Mouse (Mus musculus): ENCODE results near the gene Gm28710. TPM values are rescaled to one million over a fixed set of nuclear protein-coding genes. Genes with fewer than 3 reads are reported as not detected.

The Gm28710 gene
- not detected in 2 replicates for polyA plus RNA-seq (2015; fragmentation: Nextera tagmentation; extraction: Ambion mirVana)

- no peak for ATAC-seq
- no peak within 1 kb of the TSS for H3K4me3 ChIP-seq (replicated peaks; ENCODE audit: low read length)
- H3K27ac ChIP-seq (ENCODE audit: low read length), result no peak within 1 kb of the TSS
- H3K27me3 ChIP-seq (replicated peaks; ENCODE audit: control insufficient read depth, insufficient read depth, low read length), result no peaks in the 10 kb centered on the region
- no peak within 1 kb of the TSS for H3K4me2 ChIP-seq (ENCODE audit: low read length)
- 89% methylated on average over 4 of the region's 4 CpGs for whole genome bisulfite sequencing
- H3K4me1 ChIP-seq (replicated peaks; ENCODE audit: control insufficient read depth, insufficient read depth, low read length), result no peaks in the 10 kb centered on the region
- no peaks in the 10 kb centered on the region for H3K9me3 ChIP-seq (ENCODE audit: control insufficient read depth, low read length)
- no peaks in the 10 kb centered on the region for H3K36me3 ChIP-seq (ENCODE audit: control insufficient read depth, insufficient read depth)
- H3K9ac ChIP-seq (replicated peaks; ENCODE audit: low read depth, low read length), result no peak within 1 kb of the TSS
Observed at GRCm38 (mm10) chr5:16791243-16791860, at the start of gene Gm28710. Gene Gm28710 (plus strand): TSS chr5:16791810.

- no peak overlapping the region for H3K27ac ChIP-seq (ENCODE audit: low read length)
- WGBS, result 66% methylated on average over 2 of the region's 2 CpGs
- no peak overlapping the region for H3K9ac ChIP-seq (replicated peaks; ENCODE audit: low read depth, low read length)
- no peak overlapping the region for H3K4me2 ChIP-seq (ENCODE audit: low read length)
- no peak overlapping the region for H3K4me3 ChIP-seq (replicated peaks; ENCODE audit: low read length)
- H3K9me3 ChIP-seq (ENCODE audit: control insufficient read depth, low read length), result no peaks in the 10 kb centered on the region
- no peaks in the 10 kb centered on the region for H3K4me1 ChIP-seq (replicated peaks; ENCODE audit: control insufficient read depth, insufficient read depth, low read length)
- H3K27me3 ChIP-seq (replicated peaks; ENCODE audit: control insufficient read depth, insufficient read depth, low read length), result no peaks in the 10 kb centered on the region
- no peaks in the 10 kb centered on the region for H3K36me3 ChIP-seq (ENCODE audit: control insufficient read depth, insufficient read depth)
- no peak for ATAC-seq
Observed at GRCm38 (mm10) chr5:16777176-16777575, 14.4 kb upstream of the Gm28710 start.

GRCm38 (mm10) chr5:16778610-16779172, 12.9 kb upstream of the Gm28710 start:
- Histone ChIP-seq H3K4me1 (replicated peaks; ENCODE audit: control insufficient read depth, insufficient read depth, low read length) (no peaks in the 10 kb centered on the region), H3K4me2 (ENCODE audit: low read length) (no peak overlapping the region), H3K27ac (ENCODE audit: low read length) (no peak overlapping the region), H3K36me3 (ENCODE audit: control insufficient read depth, insufficient read depth) (no peaks in the 10 kb centered on the region), H3K4me3 (replicated peaks; ENCODE audit: low read length) (no peak overlapping the region), H3K27me3 (replicated peaks; ENCODE audit: control insufficient read depth, insufficient read depth, low read length) (no peaks in the 10 kb centered on the region), H3K9ac (replicated peaks; ENCODE audit: low read depth, low read length) (no peak overlapping the region), H3K9me3 (ENCODE audit: control insufficient read depth, low read length) (no peaks in the 10 kb centered on the region)
- no peak for ATAC-seq
- WGBS, result 84% methylated on average over 6 of the region's 6 CpGs

GRCm38 (mm10) chr5:16785627-16786026, 6.0 kb upstream of the Gm28710 start:
- ATAC-seq, result peak; percentile 50
- Histone ChIP-seq H3K9ac (replicated peaks; ENCODE audit: low read depth, low read length) (no peak overlapping the region), H3K27ac (ENCODE audit: low read length) (no peak overlapping the region), H3K9me3 (ENCODE audit: control insufficient read depth, low read length) (no peaks in the 10 kb centered on the region), H3K4me1 (replicated peaks; ENCODE audit: control insufficient read depth, insufficient read depth, low read length) (no peaks in the 10 kb centered on the region), H3K4me2 (ENCODE audit: low read length) (no peak overlapping the region), H3K27me3 (replicated peaks; ENCODE audit: control insufficient read depth, insufficient read depth, low read length) (no peaks in the 10 kb centered on the region), H3K4me3 (replicated peaks; ENCODE audit: low read length) (no peak overlapping the region), H3K36me3 (ENCODE audit: control insufficient read depth, insufficient read depth) (no peaks in the 10 kb centered on the region)
- WGBS, result 78% methylated on average over 4 of the region's 4 CpGs

GRCm38 (mm10) chr5:16794972-16795371, 3.4 kb downstream of the Gm28710 start:
- H3K9me3 ChIP-seq (ENCODE audit: control insufficient read depth, low read length), result no peaks in the 10 kb centered on the region
- no peak overlapping the region for H3K4me3 ChIP-seq (replicated peaks; ENCODE audit: low read length)
- no peak for ATAC-seq
- no peaks in the 10 kb centered on the region for H3K4me1 ChIP-seq (replicated peaks; ENCODE audit: control insufficient read depth, insufficient read depth, low read length)
- no peak overlapping the region for H3K27ac ChIP-seq (ENCODE audit: low read length)
- no peaks in the 10 kb centered on the region for H3K27me3 ChIP-seq (replicated peaks; ENCODE audit: control insufficient read depth, insufficient read depth, low read length)
- no peaks in the 10 kb centered on the region for H3K36me3 ChIP-seq (ENCODE audit: control insufficient read depth, insufficient read depth)
- H3K4me2 ChIP-seq (ENCODE audit: low read length), result no peak overlapping the region
- WGBS, result 92% methylated on average over 6 of the region's 6 CpGs
- no peak overlapping the region for H3K9ac ChIP-seq (replicated peaks; ENCODE audit: low read depth, low read length)

GRCm38 (mm10) chr5:16802726-16803125, 11.1 kb downstream of the Gm28710 start:
- 52% methylated on average over 4 of the region's 4 CpGs for WGBS
- no peak overlapping the region for H3K4me2 ChIP-seq (ENCODE audit: low read length)

GRCm38 (mm10) chr5:16838991-16839390, 47.4 kb downstream of the Gm28710 start:
- Histone ChIP-seq H3K27me3 (replicated peaks; ENCODE audit: control insufficient read depth, insufficient read depth, low read length) (no peaks in the 10 kb centered on the region), H3K4me3 (replicated peaks; ENCODE audit: low read length) (no peak overlapping the region), H3K27ac (ENCODE audit: low read length) (no peak overlapping the region), H3K36me3 (ENCODE audit: control insufficient read depth, insufficient read depth) (no peaks in the 10 kb centered on the region), H3K4me1 (replicated peaks; ENCODE audit: control insufficient read depth, insufficient read depth, low read length) (no peaks in the 10 kb centered on the region), H3K4me2 (ENCODE audit: low read length) (no peak overlapping the region), H3K9ac (replicated peaks; ENCODE audit: low read depth, low read length) (no peak overlapping the region), H3K9me3 (ENCODE audit: control insufficient read depth, low read length) (no peaks in the 10 kb centered on the region)
- ATAC-seq, result no peak

More at GRCm38 (mm10) chr5:16802726-16803125, 11.1 kb downstream of the Gm28710 start:
- Histone ChIP-seq H3K4me3 (replicated peaks; ENCODE audit: low read length) (no peak overlapping the region), H3K27me3 (replicated peaks; ENCODE audit: control insufficient read depth, insufficient read depth, low read length) (no peaks in the 10 kb centered on the region), H3K27ac (ENCODE audit: low read length) (no peak overlapping the region), H3K36me3 (ENCODE audit: control insufficient read depth, insufficient read depth) (no peaks in the 10 kb centered on the region), H3K9me3 (ENCODE audit: control insufficient read depth, low read length) (no peaks in the 10 kb centered on the region), H3K9ac (replicated peaks; ENCODE audit: low read depth, low read length) (no peak overlapping the region), H3K4me1 (replicated peaks; ENCODE audit: control insufficient read depth, insufficient read depth, low read length) (no peaks in the 10 kb centered on the region)
- no peak for ATAC-seq

GRCm38 (mm10) chr5:16869309-16869915, 77.8 kb downstream of the Gm28710 start:
- Histone ChIP-seq H3K9me3 (ENCODE audit: control insufficient read depth, low read length) (no peaks in the 10 kb centered on the region), H3K27ac (ENCODE audit: low read length) (no peak overlapping the region), H3K4me2 (ENCODE audit: low read length) (no peak overlapping the region), H3K36me3 (ENCODE audit: control insufficient read depth, insufficient read depth) (no peaks in the 10 kb centered on the region), H3K9ac (replicated peaks; ENCODE audit: low read depth, low read length) (no peak overlapping the region), H3K4me3 (replicated peaks; ENCODE audit: low read length) (no peak overlapping the region), H3K4me1 (replicated peaks; ENCODE audit: control insufficient read depth, insufficient read depth, low read length) (no peaks in the 10 kb centered on the region), H3K27me3 (replicated peaks; ENCODE audit: control insufficient read depth, insufficient read depth, low read length) (no peaks in the 10 kb centered on the region)
- peak; percentile 88 for ATAC-seq
- 57% methylated on average over 2 of the region's 2 CpGs for WGBS

- Histone ChIP-seq H3K9me3 (ENCODE audit: control insufficient read depth, low read length) (no peaks in the 10 kb centered on the region), H3K36me3 (ENCODE audit: control insufficient read depth, insufficient read depth) (no peaks in the 10 kb centered on the region), H3K27me3 (replicated peaks; ENCODE audit: control insufficient read depth, insufficient read depth, low read length) (no peaks in the 10 kb centered on the region), H3K9ac (replicated peaks; ENCODE audit: low read depth, low read length) (no peak overlapping the region), H3K4me2 (ENCODE audit: low read length) (no peak overlapping the region), H3K27ac (ENCODE audit: low read length) (no peak overlapping the region), H3K4me3 (replicated peaks; ENCODE audit: low read length) (no peak overlapping the region), H3K4me1 (replicated peaks; ENCODE audit: control insufficient read depth, insufficient read depth, low read length) (no peaks in the 10 kb centered on the region)
- 10% methylated on average over 1 of the region's 1 CpGs for WGBS
- ATAC-seq, result no peak
Observed at GRCm38 (mm10) chr5:16894161-16894560, 102.6 kb downstream of the Gm28710 start.
